ENCODE assay signal across 23 mouse cellular contexts in the genomic region with DNA sequence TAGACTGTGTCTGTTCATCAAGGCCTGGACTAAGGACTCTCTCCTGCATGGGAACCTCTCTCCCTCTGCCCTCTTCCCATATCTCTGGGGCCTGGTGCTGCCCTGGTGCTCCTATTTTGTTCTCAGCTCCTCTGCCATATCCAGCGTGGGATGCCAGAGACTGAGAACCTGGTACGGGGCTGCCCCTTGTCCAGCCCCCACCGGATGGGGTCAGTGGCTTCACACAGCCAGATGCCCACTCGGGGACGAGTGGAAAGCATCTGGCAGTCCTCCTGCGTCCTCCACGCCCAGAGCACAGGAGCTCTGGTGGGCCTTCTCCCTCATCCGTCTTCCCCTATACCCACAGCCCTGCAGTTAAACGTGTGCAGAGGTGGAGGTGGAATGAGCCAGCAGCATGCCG. TPM values are rescaled to one million over a fixed set of nuclear protein-coding genes. Genes with fewer than 3 reads are reported as not detected.
A peak's percentile ranks its signal among the peaks of the same experiment; 100 is the strongest.
DNase-seq lines count a peak whose midpoint lies in the region; ATAC-seq lines count a peak whose summit lies in the region.
"Had no signal": no experiment of that assay in that cellular context is flagged by ENCODE, and none has a peak within 500 bp of the region (broad histone marks: within the 10 kb centered on the region; RNA-seq: fewer than 3 reads in every experiment).

No protein-coding gene starts in this region.

- H3K36me3 ChIP-seq in heart, embryonic 10.5 days: peaks cover 71% of the 10 kb centered on the region
- peaks cover 69% of the 10 kb centered on the region for H3K36me3 ChIP-seq in heart, embryonic 14.5 days (ENCODE audit: control insufficient read depth, insufficient read depth, low read length)
- 0 out of 2 replicates have a peak, but pooled peaks cover 3% of the 10 kb centered on the region for H3K36me3 ChIP-seq in midbrain, embryonic 11.5 days (ENCODE audit: control insufficient read depth, insufficient read depth, low read length)
- H3K36me3 ChIP-seq in midbrain, embryonic 14.5 days (ENCODE audit: control insufficient read depth, insufficient read depth, low read length): peaks cover 46% of the 10 kb centered on the region
- H3K36me3 ChIP-seq in liver, embryonic 15.5 days (replicated peaks): peaks cover 11% of the 10 kb centered on the region; the same call in 1 of the 2 replicates

- H3K9me3 ChIP-seq in heart, embryonic 10.5 days: no peaks in the 10 kb centered on the region
- H3K9me3 ChIP-seq in heart, embryonic 14.5 days (ENCODE audit: control insufficient read depth, low read length): no peaks in the 10 kb centered on the region
- no peaks in the 10 kb centered on the region for H3K9me3 ChIP-seq in midbrain, embryonic 11.5 days (ENCODE audit: control insufficient read depth, low read length)
- no peaks in the 10 kb centered on the region for H3K9me3 ChIP-seq in midbrain, embryonic 14.5 days (ENCODE audit: control insufficient read depth, low read length)
- H3K9me3 ChIP-seq in liver, embryonic 15.5 days (replicated peaks): no peaks in the 10 kb centered on the region
- H3K9me3 ChIP-seq: embryonic facial prominence, embryonic 10.5 days; forebrain, embryonic 13.5 days; hindbrain, embryonic 10.5 days; hindbrain, embryonic 15.5 days had no signal

- H3K27me3 ChIP-seq in heart, embryonic 10.5 days (ENCODE audit: insufficient read depth, poor library complexity, severe bottlenecking): no peaks in the 10 kb centered on the region
- no peaks in the 10 kb centered on the region for H3K27me3 ChIP-seq in heart, embryonic 14.5 days (ENCODE audit: control insufficient read depth, insufficient read depth, low read length)
- H3K27me3 ChIP-seq in midbrain, embryonic 11.5 days (ENCODE audit: control insufficient read depth, insufficient read depth, low read length): no peaks in the 10 kb centered on the region
- no peaks in the 10 kb centered on the region for H3K27me3 ChIP-seq in midbrain, embryonic 14.5 days (ENCODE audit: control insufficient read depth, insufficient read depth, low read length)
- no peaks in the 10 kb centered on the region for H3K27me3 ChIP-seq in liver, embryonic 15.5 days
- H3K27me3 ChIP-seq: CH12.LX; forebrain, embryonic 13.5 days; hindbrain, embryonic 15.5 days; Patski had no signal

- peak overlapping the region; percentile 31 for H3K9ac ChIP-seq in heart, embryonic 14.5 days (ENCODE audit: low read length)
- H3K9ac ChIP-seq in midbrain, embryonic 11.5 days (ENCODE audit: low read length): no peak overlapping the region
- no peak overlapping the region for H3K9ac ChIP-seq in midbrain, embryonic 14.5 days (replicated peaks; ENCODE audit: low read length)
- H3K9ac ChIP-seq in liver, embryonic 15.5 days: no peak overlapping the region
- H3K9ac ChIP-seq: forebrain, embryonic 13.5 days; forebrain, postnatal 0 days; hindbrain, embryonic 15.5 days had no signal

- peak overlapping the region; percentile 47 for H3K4me2 ChIP-seq in heart, embryonic 14.5 days (ENCODE audit: low read length)
- H3K4me2 ChIP-seq in midbrain, embryonic 11.5 days: no peak overlapping the region
- no peak overlapping the region for H3K4me2 ChIP-seq in midbrain, embryonic 14.5 days (ENCODE audit: low read length)
- H3K4me2 ChIP-seq in liver, embryonic 15.5 days: peak overlapping the region; percentile 0; the same call in 1 of the 2 replicates
- H3K4me2 ChIP-seq: forebrain, embryonic 13.5 days; hindbrain, embryonic 15.5 days had no signal

- DNase-seq in heart, embryonic 10.5 days (ENCODE audit: low spot score): peak; percentile 72
- DNase-seq in heart, adult 8-10 months (ENCODE audit: low spot score): no peak
- no peak for DNase-seq in heart, adult 9 months (ENCODE audit: low spot score in 2 of 2)
- no peak for DNase-seq in midbrain, embryonic 11.5 days (ENCODE audit: low spot score, missing footprints)
- no peak for DNase-seq in midbrain, embryonic 14.5 days
- no peak for DNase-seq in adrenal gland, adult 8-10 months
- DNase-seq: adrenal gland, adult 2 months; adrenal gland, postnatal 36 days; cerebellum, adult 2 months; cerebellum, postnatal 10 days; forebrain, postnatal 0 days; gastrocnemius, postnatal 14 days; kidney, adult 2 months had no signal

- H3K4me1 ChIP-seq in heart, embryonic 10.5 days: peaks cover 27% of the 10 kb centered on the region
- peaks cover 8 to 10% of the 10 kb centered on the region in 2 experiments for H3K4me1 ChIP-seq in heart, embryonic 14.5 days (ENCODE audit: control insufficient read depth in 2 of 2, insufficient read depth in 2 of 2, low read length in 2 of 2)
- H3K4me1 ChIP-seq in midbrain, embryonic 11.5 days (ENCODE audit: control insufficient read depth, insufficient read depth, low read length): no peaks in the 10 kb centered on the region
- H3K4me1 ChIP-seq in midbrain, embryonic 14.5 days (ENCODE audit: control insufficient read depth, insufficient read depth, low read length): no peaks in the 10 kb centered on the region
- H3K4me1 ChIP-seq in liver, embryonic 15.5 days (replicated peaks): peaks cover 52% of the 10 kb centered on the region
- H3K4me1 ChIP-seq: embryonic facial prominence, embryonic 10.5 days; forebrain, embryonic 13.5 days; hindbrain, embryonic 10.5 days; hindbrain, embryonic 15.5 days had no signal

- 73% methylated on average over 10 of the region's 10 CpGs for WGBS in heart, embryonic 10.5 days
- 49% methylated on average over 10 of the region's 10 CpGs for WGBS in heart, embryonic 14.5 days
- 92% methylated on average over 10 of the region's 10 CpGs for WGBS in midbrain, embryonic 11.5 days
- 95% methylated on average over 10 of the region's 10 CpGs for WGBS in midbrain, embryonic 14.5 days
- 75% methylated on average over 10 of the region's 10 CpGs for WGBS in liver, embryonic 15.5 days (ENCODE audit: insufficient replicate concordance)

- peak overlapping the region; percentile 85 for H3K27ac ChIP-seq in heart, embryonic 10.5 days
- peak overlapping the region; percentile 81 to 82 for H3K27ac ChIP-seq in heart, embryonic 14.5 days (replicated peaks in 1 of 2; ENCODE audit: control insufficient read depth in 1 of 2, insufficient read depth in 1 of 2, low read depth in 2 of 2, low read length in 2 of 2)
- H3K27ac ChIP-seq in midbrain, embryonic 11.5 days (ENCODE audit: low read depth, low read length): no peak overlapping the region
- H3K27ac ChIP-seq in midbrain, embryonic 14.5 days (replicated peaks; ENCODE audit: low read depth, low read length): no peak overlapping the region
- peak overlapping the region; percentile 57 for H3K27ac ChIP-seq in liver, embryonic 15.5 days (replicated peaks)
- H3K27ac ChIP-seq: embryonic facial prominence, embryonic 10.5 days; forebrain, embryonic 13.5 days; hindbrain, embryonic 10.5 days; hindbrain, embryonic 15.5 days had no signal

- no peak overlapping the region for H3K4me3 ChIP-seq in heart, embryonic 10.5 days
- H3K4me3 ChIP-seq in heart, embryonic 14.5 days (ENCODE audit: control insufficient read depth in 1 of 2, insufficient read depth in 1 of 2, low read depth in 1 of 2, low read length in 2 of 2): peak overlapping the region; percentile 7 to 13; a peak in 2 of 4 replicates
- H3K4me3 ChIP-seq in midbrain, embryonic 11.5 days (ENCODE audit: low read depth, low read length): no peak overlapping the region
- no peak overlapping the region for H3K4me3 ChIP-seq in midbrain, embryonic 14.5 days (replicated peaks; ENCODE audit: low read depth, low read length)
- H3K4me3 ChIP-seq in liver, embryonic 15.5 days (replicated peaks): no peak overlapping the region
- H3K4me3 ChIP-seq: embryonic facial prominence, embryonic 10.5 days; forebrain, embryonic 13.5 days; hindbrain, embryonic 10.5 days; hindbrain, embryonic 15.5 days had no signal

- no peak for ATAC-seq in heart, embryonic 14.5 days (ENCODE audit: insufficient number of reproducible peaks, insufficient read depth, low FRiP score, low read depth)
- peak; percentile 14; the same call in 1 of the 2 replicates for ATAC-seq in midbrain, embryonic 11.5 days (ENCODE audit: low FRiP score)
- no peak for ATAC-seq in midbrain, embryonic 14.5 days (ENCODE audit: low FRiP score, low TSS enrichment)
- 0 out of 2 replicates have a peak, but pooled peaks have one; percentile 14 for ATAC-seq in liver, embryonic 15.5 days (ENCODE audit: insufficient read depth)
- ATAC-seq: activated CD4-positive, CD25-positive, alpha-beta regulatory T cell, adult 4 months; forebrain, embryonic 13.5 days; forebrain, postnatal 0 days; intestine, embryonic 16.5 days; Patski had no signal

RNA-seq across cellular contexts. Expression of gene Dcbld2, which starts 52.1 kb away (rescaled TPM):
- polyA plus RNA-seq in heart, embryonic 10.5 days (2016; fragmentation: Nextera tagmentation; extraction: Ambion mirVana): 12.2 and 13.2 TPM in 2 replicates
- 10 to 100 TPM; 13.2 to 14.4 (median 14.1) TPM for total RNA-seq in heart, adult 8-10 months (2022)
- polyA plus RNA-seq in heart, embryonic 14.5 days (2014; fragmentation: Nextera tagmentation; extraction: Ambion mirVana): 21.1 and 23.7 TPM in 2 replicates
- polyA plus RNA-seq in midbrain, embryonic 11.5 days (2014; fragmentation: Nextera tagmentation; extraction: Ambion mirVana): 10.0 and 11.5 TPM in 2 replicates
- polyA plus RNA-seq in midbrain, embryonic 14.5 days (2014; fragmentation: Nextera tagmentation; extraction: Ambion mirVana): 9.3 and 11.8 TPM in 2 replicates
- polyA plus RNA-seq in liver, embryonic 15.5 days (2015; fragmentation: Nextera tagmentation; extraction: Ambion mirVana): 0.76 and 1.2 TPM in 2 replicates
- 10 to 100 TPM in 3 of 4 experiments, 1 to 10 TPM in 1; 9.6 to 14.1 (median 11.4) TPM for total RNA-seq in adrenal gland, adult 8-10 months (2022)

Comparison
In these comparisons a context has a peak if more than half of its experiments do, and no peak if none do; other contexts are left out.
1. H3K4me3 ChIP-seq: peak in heart, embryonic 14.5 days (2 of 2); none in heart, embryonic 10.5 days (single experiment), midbrain, embryonic 11.5 days (single experiment), midbrain, embryonic 14.5 days (single experiment) and liver, embryonic 15.5 days (single experiment).
2. ATAC-seq: peak in midbrain, embryonic 11.5 days (single experiment) and liver, embryonic 15.5 days (single experiment); none in heart, embryonic 14.5 days (single experiment) and midbrain, embryonic 14.5 days (single experiment).
3. H3K27ac ChIP-seq: peak in heart, embryonic 10.5 days (single experiment), heart, embryonic 14.5 days (2 of 2) and liver, embryonic 15.5 days (single experiment); none in midbrain, embryonic 11.5 days (single experiment) and midbrain, embryonic 14.5 days (single experiment).
4. H3K4me2 ChIP-seq: peak in heart, embryonic 14.5 days (single experiment) and liver, embryonic 15.5 days (single experiment); none in midbrain, embryonic 11.5 days (single experiment) and midbrain, embryonic 14.5 days (single experiment).